Mouse (Mus musculus) stomach, postnatal 0 days (tissue): Measurements from ENCODE around the gene Rpl35a.

Experiments
- CTCF ChIP-seq: IDR thresholded peaks from 2 replicates; pipeline ENCODE4 v1.5.1; 2016; ENCODE audit warnings: antibody characterized with exemption, low read depth, mild to moderate bottlenecking, moderate library complexity
- EP300 ChIP-seq: optimal IDR thresholded peaks from 2 replicates; pipeline ENCODE3; 2016; ENCODE audit warnings: antibody characterized with exemption

- TF ChIP-seq EP300 (no peak), CTCF (no peak)
Measured at GRCm38 (mm10) chr16:33063267-33063666, 7.0 kb downstream of the Rpl35a start.
